Mouse (Mus musculus): ENCODE results near the gene Men1.

DNA sequence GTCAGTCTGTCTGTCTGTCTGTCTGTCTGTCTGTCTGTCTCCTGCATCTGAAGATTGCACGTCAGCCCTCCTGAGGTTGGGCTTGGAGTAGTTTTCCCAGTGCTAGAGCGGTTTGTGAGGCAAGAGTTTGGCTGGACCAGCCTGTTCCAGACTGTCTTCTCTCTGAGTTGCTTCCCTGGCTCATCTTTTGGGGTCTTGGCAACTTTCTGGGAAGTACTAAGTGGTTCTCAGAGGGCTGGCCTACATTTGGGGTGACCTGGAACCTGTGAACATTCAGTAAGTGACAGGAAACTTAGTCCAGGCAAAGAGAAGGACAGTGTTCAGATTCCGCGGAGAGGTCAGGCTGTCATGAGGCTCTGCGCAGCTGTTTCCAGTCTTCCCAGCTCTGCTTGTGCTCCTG is 42.5 kb upstream of the Men1 start:
- no peak for TF ChIP-seq ZC3H11A (IDR thresholded peaks at IDR 0.05; ENCODE audit: low read depth, low read length)
- TF ChIP-seq BHLHE40 (IDR thresholded peaks at IDR 0.05; ENCODE audit: low read depth, low read length), result no peak
- TF ChIP-seq MAZ (IDR thresholded peaks at IDR 0.05; ENCODE audit: low read depth, low read length), result no peak
- no peak for TF ChIP-seq CHD2 (IDR thresholded peaks at IDR 0.05; ENCODE audit: low read length)
- TF ChIP-seq CTCF (conservative IDR thresholded peaks at IDR 0.05 in 1 of 2, IDR thresholded peaks at IDR 0.05 in 1 of 2; ENCODE audit: low read depth in 2 of 2, low read length in 2 of 2), result no peak
